Mouse (Mus musculus) 3134 (cell line): Measurements from ENCODE around the gene Pebp1.
"Not testable (repeated sequence)": the region's sequence is repeated elsewhere in the genome, so short reads cannot be mapped to it uniquely, and the experiment has no call there.

Source experiments
- DNase-seq: peaks from one replicate; pipeline ENCODE4 v3.0.0-alpha.2; 2011; ENCODE audit warnings: low spot score; ENCODE audit not compliant: insufficient read length; ENCODE audit errors: extremely low read depth

Pebp1 gene

DNA sequence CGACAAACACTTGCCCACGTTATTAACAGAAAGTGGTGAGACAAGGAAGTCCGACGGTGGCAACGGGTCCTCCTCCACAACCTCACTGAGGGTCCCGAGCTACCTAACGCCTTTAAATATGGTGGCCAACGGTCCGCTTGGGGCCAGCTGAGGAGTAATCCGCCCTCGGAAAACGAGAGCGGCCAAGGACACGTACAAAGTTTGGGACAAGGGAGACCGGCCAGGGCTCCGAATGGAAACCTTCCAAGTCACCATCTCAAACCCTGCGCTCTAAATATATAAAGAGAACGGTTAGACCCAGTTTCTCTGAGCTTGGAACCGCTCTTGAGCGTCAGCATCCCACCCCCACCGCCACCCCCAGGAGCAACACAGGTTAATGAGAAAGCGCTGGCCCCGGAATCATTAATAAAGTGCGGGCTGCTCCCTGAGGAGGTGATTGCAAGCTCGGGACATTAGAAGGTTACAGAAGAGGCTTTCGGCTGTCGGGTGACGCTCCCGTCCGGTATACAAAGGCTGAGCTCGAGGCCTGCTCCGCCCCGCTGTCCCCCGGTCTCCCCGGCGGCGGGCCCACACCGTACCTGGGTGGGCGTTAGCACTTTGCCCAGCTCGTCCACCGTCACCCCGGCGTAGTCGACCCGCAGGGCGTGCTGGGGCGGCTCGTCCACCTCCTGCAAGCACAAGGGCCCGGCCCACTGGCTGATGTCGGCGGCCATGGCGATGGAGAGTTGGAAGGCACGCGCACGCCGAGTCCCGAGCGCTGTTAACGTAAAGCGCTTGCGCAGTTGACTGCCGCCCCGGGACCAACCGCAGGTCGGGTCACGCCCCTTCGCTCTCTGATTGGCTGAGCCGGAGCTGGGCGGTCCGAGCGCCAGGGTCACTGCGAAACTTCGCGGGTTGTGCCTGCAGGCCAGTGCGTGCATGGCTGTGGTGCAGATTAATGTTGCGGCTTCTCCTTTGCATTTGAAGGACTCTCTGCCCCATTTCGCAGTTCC, at the start of gene Pebp1:
TSS of gene Pebp1 (minus strand) at position 795 of the 992 bp plus-strand sequence.
- DNase-seq, result peak; percentile 94

DNA sequence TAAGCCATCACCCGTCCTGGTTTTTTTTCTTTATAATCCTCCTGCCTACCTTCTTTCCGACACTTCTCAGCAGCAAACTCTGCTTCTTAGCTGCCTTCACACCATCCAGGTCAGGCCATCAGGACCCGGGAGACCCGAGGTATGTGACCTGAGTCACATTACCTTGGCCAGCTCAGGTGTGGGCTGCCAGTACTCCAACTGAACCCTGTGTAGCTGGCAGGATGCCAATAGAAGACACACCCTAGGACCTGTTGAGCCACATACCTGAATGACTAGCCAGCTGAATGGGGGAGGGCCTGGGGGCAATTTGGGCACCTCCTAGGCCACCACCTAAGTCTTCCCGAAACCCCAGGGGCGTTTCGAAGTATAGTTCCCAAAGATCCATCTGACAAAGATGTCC, 43.0 kb upstream of the Pebp1 start:
- no peak for DNase-seq

DNA sequence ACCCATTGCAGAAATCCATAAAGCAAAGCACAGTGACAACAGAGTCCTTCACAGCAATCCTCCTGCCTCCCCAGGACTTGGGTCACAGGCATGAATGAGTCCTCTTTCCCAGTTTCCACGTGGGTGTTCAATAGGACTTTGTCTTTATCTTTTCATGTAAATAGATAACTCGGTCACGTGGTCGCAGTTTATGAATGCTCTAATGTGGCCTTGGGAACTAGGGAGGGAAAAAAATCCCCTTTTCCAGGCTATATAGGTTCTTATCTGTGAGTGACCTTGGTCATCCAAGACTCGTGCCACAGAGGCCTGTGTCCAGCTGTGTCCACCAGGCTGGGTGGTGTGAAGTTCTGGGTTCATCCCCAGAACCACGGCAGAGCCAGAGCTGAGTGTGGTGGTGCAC, 39.0 kb upstream of the Pebp1 start:
- DNase-seq, result no peak

DNA sequence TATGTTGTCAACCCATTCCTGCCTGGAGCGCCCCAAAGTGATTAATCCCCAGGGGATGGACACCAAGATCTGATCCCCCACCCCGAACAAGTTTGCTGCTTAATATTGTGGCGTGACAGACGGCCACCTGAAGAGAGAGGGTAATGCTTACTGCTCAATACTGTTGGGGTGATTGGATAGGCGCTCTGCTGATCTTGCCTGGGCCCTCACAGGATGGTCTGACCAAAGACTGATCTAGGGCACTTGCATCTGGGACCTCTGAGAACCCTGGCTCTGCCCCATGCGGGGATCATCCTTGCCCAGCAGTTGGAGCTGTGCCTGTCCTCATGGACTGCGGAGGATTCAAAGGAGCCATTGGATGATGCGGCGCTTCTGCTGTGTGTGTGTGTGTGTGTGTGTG, 36.3 kb upstream of the Pebp1 start:
- DNase-seq, result no peak

DNA sequence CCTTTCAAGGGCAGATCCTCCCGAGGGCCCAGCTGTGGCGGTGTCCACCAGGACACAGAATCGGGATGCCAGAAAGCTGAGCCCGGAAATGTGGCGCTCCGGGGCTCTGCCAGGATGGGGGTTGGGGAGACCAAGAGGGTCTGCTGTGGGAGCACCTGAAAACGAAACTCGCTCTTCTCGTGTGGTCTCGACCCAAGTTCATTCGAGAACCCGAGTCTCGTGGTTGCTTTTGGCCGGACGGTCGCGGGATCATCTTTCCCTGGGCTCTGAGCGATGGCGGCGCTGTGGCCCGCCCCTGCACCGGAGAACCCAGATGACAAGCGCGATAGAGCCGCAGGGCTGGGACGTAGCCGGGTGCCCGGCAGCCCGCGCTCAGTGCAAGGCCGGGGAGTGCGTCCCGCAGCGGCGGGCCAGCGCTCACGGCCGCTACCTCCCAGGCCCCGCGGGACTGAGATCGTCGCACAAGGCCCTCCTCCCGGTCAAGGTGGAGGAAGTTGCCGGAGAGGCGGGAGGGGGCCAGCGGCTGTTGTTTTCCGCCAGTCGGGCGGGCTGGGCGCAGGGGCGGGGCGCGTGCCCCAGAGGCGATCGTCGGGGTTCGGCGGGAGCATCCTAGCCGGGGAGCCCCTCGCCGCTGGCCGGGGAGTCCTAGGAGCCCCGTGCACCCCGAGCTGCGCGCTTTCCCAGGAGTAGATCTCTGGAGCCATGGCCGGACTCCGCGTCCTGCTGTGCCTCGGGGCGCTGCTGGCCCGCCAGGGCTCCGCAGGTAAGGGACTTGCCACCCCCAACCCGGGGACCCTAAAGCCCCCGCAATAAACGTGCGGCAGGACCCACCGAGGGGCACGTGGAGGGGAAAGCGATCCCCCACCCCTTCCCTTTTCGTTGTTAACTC, 31.6 kb upstream of the Pebp1 start, which contains the start of gene Vsig10:
TSS of gene Vsig10 (plus strand) at position 343 of the 889 bp plus-strand sequence.
- peak; percentile 81 for DNase-seq

DNA sequence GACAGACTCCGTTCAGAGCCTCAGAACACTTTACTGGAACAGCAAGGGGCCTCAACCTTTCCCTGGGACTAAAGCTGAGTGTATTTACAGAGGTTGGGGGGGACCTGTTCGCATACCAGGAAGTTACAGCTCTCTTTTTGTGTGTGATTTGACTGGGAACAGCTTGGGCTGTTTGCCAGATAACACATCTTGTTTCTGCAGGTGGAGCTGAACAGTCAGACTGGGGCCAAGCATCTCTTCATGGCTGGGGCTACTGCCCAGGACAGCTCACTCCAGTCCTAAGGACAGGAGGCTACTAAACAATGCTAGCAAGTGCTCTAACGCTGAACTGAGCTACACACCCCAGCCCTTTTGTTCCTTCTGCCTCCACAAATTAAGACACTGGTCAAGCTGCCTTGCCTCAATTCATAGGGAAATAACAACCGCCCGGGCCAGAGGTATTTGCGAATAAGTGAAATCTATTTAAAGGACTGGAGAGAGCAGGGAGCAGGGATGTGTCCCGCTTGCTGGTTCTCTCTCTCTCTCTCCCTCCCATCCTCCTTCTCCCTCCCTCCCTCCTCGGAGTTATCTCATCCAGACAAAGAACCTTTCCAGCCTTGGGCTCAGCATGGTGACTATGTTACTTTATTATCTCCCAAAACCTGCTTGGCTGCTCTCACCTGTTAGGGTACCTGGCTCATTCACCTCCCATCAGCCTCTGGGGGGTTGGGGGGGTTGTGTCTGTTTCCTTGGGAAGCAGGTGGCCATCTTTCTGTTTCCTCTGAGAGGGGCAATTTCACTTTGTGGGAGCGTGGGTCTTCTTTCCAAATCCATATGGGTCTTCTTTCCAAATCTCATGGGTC, 27.4 kb upstream of the Pebp1 start:
- DNase-seq, result no peak

DNA sequence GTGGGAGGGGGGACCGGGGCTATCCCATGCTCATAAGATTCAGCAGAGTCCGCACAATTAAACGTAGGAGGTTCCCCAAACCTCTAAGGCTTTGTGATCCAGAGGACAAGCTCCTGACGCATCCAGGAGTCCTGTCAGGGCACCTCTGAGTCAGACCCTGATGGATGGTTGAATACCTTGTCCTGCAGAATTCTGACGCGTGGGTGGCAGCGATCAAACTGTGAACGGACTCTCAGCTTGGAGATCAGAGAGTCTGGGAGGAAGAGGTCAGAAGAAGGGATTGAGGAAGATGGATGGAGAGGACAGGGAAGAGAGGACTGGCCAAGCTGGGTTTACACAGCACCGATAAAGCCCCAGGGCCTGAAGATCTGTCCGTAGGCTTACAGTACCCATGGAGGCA, 26.5 kb upstream of the Pebp1 start:
- DNase-seq, result no peak

DNA sequence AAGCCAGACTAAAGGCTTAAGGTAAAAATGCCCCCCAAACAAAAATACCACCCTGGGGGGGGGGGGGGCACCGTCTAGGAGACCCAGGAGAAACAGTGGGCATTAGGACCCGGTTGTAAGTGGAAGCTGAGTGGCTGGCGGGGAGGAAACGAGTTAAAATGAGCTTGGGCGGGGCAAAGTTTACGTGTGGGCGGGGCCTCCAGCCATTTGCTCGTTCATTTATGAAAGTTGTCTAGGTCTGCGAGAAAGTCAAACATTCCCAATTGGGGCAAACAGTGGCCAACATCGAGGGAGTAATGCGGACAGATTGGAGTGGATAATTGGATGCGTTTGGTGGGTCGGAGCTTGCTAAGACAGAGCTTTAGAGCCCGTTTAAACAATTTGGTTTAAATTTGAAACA, 26.0 kb upstream of the Pebp1 start:
- peak; percentile 66 for DNase-seq

DNA sequence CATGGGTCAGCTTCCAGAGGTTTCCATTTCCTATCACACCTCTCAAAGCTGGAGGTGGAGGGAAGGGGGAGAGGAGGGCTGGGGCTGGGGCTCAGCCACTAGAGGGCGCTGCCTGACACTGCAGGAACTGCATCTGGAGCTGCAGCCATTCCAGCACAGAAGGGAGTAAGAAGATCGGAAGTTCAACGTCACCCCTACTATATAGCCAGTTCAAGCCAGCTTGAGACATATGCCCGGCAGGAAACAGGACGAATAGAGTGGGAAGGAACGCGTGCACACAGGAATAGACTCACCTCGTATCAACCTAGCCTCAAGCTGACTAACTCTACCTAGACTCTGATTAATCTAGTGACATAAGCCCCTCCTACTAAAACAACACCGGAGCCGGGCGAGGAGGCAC, 20.3 kb upstream of the Pebp1 start:
- peak; percentile 52 for DNase-seq

DNA sequence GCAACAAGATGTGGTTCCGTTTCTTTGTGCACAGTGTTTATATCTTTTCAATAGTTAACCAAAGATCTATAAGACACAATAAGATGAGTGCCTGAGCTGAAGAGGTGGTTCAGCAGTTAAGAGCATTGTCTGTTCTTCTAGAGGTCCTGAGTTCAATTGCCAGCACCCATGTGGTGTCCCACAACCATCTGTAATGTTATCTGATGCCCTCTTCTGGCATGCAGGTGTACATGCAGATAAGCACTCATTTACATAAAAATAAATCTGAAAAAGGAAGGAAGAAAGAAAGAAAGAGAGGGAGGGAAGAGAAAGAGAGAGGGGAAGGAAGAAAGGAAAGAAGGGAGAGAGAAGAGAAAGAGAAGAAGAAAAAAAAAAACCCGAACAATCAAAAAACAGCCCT, 19.4 kb upstream of the Pebp1 start:
- DNase-seq, result no peak

DNA sequence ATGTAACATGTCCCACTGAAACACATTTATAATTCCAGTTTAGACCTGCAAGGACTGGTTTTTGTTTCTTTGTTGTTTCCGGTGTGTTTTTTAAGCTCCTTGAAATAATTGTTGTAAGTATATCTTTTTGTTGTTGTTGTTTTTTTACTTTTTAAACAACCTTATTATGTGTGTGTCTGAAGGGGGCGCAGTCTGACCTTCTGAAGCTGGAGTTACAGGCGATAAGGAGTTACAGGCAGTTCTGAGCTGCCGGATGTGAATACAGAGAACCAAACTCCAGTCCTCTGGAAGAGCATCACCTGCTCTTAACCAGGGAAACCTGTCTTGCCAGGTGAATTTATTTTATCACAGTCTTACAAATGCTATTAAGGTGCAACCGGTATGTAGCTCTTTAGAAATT, 18.3 kb upstream of the Pebp1 start:
- DNase-seq, result no peak

DNA sequence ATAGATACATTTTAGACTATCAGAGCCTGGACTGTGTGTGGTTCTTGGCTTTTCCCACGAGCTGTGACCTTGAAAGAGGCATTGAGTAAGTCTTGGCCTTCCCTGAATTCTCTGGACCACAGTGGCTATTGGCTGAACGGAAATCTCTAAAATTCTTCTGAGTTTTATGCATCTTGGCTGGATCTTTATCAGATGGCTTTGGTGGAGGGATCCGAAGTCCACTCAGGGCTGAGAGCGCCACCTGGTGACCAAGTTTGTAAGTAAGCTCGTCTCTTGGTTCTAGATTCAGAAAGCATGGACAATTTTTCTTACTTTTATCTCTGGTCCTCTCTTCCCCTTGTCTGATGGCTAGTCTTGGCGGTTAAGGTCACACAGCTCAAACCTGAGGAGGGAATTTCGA, 17.5 kb upstream of the Pebp1 start:
- DNase-seq, result peak; percentile 31

DNA sequence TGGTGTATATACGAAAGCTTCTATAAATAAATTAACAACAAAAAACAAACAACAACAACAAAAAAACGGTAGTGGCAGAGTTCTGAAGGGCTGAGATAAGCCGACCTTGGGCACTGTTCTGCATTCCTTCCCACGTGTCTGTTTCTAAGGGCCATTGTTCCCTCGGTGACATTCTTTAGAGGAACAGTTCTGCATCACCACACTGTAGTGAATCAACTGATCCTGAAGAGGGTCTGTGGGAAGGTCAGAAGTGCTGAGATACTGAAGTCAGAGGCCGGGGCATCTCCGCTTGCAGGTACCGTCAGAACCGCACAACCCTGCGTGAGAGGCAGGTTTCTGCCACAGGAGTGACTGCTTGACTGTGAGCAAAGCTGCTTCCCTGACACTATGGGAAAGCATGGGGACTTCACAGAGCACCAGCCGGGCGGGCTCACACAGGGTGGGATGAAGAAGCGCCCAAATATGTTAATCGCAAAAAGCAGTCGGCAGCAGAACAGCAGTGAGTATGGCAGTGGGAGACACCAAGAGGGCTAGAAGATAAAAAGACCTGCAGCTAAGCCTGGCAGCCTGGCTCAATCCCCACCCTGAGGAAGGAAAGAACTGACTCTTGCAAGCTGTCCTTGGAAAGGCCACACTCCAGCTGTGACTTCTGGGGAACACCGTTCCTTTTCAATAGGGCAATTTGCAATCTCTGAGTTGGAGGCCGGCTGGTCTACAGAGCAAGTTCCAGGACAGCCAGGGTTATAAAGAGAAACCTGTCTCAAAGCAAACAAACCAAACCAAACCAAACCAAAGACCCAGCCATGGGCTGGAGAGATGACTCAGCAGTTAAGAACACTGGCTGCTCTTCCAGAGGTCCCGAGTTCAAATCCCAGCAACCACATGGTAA, 16.5 kb upstream of the Pebp1 start:
- DNase-seq, result no peak

DNA sequence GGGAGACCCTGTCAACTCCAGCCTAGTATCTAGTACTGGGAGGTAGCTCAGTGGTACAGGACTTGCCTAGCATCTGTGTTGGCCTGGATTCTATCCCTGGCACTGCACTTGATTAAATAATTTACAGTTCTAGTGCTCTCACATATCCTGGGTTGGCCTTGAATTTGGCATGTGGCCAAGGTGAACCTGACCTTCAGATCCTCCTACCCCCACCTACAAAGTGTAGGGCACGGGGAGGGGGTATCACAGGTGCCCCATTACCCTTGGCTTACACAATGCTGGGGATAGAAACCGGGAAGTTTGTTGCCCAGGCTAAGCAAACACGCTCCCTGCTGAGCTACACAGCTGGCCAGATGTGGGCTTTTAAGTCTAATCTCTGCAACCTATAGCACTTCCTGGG, 15.5 kb upstream of the Pebp1 start:
- no peak for DNase-seq

DNA sequence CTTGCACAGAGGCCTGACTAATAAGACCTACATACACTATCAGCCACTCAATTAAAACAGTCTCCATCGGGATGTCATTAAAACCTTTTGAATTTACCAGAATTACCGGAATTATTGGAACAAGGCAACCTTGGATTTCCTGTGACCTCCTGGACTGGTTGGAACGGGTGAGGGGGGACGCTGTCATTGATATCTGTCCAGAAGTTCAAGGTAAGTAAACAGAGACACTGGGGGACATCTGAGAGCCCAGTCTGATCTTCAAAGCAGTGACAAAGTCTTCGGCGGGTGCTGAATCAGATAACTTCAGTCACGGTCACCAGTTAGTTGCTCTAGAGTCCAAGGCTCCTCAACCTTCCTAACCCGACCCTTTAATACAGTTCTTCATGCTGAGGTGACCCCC, 7.6 kb upstream of the Pebp1 start:
- DNase-seq, result no peak

DNA sequence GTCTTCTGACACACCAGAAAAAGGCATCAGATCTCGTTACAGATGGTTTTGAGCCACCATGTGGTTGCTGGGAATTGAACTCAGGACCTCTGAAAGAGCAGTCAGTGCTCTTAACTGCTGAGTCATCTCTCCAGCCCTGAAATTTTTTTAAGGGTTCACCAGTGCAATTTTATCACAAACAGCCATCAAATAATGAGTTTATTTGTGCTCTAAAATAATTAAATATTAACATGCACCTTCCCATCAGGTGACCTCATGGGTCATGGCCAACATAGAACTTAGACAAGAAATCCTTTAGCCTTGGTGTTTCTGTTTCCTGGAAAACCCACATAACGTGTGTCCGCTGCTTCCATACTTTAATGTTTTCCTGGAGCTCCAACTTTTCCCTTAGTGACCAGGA, 6.4 kb upstream of the Pebp1 start:
- not testable (repeated sequence) for DNase-seq

DNA sequence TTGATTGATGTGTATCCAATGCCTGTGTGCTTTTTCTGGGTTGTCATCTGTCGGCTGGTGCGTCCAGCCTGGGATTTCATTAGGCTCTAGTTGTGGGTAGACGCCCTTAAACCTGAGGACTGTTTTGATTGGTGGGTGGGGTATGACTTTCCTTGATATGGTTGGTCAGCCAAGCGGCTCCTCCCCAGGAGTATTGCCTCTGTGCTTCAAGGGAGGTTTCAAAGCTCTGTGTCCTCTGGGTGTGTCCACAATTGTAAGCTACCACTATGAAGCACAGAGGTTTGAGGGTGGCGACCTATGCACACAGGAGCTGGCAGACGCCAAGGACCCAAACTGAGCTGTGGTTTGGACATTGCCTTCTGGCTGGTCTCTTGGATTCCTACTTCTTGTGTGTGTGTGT, 5.1 kb upstream of the Pebp1 start:
- DNase-seq, result peak; percentile 67

DNA sequence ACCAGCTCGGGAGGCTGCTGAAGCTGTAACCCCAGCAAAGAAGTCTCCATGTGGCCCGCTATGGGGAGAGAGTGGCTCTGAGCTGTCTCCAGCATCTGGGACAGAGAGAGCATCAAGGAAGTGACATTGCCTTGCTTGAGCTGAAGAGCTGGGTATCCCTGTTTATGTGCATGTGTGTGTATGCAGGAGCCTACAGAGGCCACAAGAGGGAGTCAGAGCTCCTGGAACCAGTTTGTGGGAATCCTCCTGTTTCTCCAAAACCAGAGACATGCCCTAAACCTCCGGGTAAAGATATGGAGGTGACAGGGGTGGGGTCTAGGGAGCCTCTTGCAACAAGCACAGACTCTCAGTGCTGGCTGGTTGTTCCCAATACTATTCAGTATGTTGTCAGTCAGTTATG, 3.9 kb upstream of the Pebp1 start:
- no peak for DNase-seq

DNA sequence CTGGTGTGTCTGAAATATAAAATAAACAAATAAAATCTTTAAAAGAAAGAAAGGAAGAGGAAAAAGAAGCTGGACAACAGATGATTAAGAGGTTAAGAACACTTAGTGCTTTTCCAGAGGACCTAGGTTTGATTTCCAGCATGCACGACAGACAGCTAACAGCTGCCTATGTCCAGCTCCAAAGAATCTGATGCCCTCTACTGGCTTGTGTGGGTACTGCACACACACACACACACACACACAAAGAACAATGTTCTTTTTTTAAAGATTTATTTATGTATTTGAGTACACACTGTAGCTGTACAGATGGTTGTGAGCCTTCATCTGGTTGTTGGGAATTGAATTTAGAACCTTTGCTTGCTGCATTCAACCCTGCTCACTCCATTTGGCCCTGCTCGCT, 2.7 kb upstream of the Pebp1 start:
- DNase-seq, result no peak

DNA sequence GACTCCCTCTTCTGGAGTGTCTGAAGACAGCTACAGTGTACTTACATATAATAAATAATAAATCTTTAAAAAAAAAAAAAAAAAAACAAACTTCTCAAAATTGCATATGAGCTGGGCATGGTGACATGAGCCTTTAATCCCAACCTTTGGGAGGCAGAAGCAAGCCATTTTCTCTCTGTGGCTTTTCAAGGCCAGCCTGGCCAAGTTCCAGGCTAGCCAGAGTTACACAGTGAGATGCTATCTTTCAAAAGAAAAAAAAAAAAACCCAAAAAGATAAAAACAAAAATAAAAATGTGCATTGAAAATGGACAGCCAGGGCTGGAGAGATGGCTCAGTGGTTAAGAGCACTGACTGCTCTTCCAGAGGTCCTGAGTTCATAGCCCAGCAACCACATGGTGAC, 2.2 kb upstream of the Pebp1 start:
- DNase-seq, result no peak
